Mouse (Mus musculus): ENCODE measurements around the gene Espn. TPM values are rescaled to one million over a fixed set of nuclear protein-coding genes. Genes with fewer than 3 reads are reported as not detected.

Gene Espn
- polyA plus RNA-seq, 1 experiment = 0.08 TPM

DNA sequence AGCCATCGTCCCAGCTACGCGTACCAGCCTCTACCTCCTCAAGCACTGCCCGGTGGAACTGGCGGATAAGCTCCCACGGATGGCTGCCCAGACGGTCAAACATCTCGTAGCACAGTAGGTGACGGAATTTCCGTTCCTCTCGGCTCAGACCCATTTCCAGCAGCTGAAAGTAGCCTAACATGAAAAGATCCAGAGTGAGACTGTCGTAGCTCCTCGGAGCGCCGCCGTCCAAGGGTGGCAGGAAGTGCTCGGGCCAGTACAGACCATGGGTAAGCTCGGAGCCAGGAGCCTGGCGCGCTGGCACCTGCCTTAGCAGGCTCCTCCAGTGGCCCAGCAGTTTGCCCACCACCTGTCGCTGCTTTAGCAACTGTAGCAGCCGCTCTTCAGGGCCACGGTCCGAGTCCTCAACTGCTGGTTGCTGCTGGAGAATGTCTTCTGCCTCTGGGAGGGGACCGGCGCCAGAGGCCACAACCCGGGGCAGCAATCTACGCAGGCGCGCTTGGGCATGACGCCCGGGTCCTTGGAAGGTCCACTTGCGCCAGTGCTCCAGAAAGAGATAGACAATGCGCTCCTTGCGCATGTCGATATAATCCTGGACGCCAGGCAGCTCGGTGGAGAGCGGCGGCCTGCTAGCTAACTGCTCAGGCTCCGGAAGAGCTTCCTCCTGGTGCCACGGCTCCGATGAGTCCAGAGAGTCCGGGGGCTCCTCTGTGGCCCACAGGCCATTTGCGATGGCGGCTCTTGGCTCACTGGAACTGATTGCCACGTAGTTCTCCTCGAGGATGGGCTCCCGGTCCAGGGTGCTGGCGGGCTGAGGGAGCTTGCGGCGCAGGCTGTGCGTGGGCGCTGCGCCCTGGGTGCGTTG is 26.8 kb downstream of the Espn start:
- H3K4me3 ChIP-seq (replicated peaks) = no peak overlapping the region

DNA sequence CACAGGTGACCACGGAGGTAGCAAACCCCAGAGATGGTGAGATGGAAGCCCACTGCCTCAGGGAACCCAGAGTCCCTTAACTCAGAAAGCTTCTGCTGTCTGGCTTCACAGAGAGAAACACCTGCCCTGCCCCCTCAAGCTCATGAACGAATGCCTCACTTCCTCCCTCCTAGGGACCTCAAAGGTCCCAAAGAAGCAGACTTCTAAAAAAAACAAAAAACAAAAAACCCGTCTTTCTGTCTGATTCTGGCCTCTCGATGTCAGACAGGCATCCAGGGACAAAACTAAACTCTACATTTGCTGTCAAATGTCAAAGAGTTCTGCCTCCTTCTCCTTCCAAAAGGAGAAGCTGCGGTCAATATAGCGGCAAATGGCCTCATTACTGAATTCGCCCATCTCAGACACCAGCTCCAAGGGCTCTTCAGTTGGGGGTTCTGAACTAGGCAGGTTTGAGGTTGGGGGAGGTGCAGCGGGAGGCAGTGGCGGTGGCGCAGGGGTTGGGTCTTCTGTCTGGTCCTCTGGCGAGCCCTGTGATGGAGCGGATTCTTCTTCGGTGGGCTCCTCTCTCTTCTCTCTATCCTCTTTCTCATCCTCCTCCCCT is 27.7 kb downstream of the Espn start:
- TF ChIP-seq GATA1 (IDR thresholded peaks at IDR 0.05; ENCODE audit: low read length) (no peak), TAL1 (IDR thresholded peaks at IDR 0.05; ENCODE audit: low read length) (no peak)
- H3K36me3 ChIP-seq (ENCODE audit: control insufficient read depth) = no peaks in the 10 kb centered on the region
- H3K4me1 ChIP-seq (ENCODE audit: control insufficient read depth) = peaks cover 14% of the 10 kb centered on the region
- peaks cover 20% of the 10 kb centered on the region for H3K9me3 ChIP-seq (ENCODE audit: control insufficient read depth, low read length)
- no peak overlapping the region for H3K4me3 ChIP-seq (replicated peaks)
- H3K27me3 ChIP-seq (ENCODE audit: control insufficient read depth) = peaks cover 100% of the 10 kb centered on the region

More for the DNA sequence above, 26.8 kb downstream of the Espn start:
- Histone ChIP-seq H3K27me3 (ENCODE audit: control insufficient read depth) (peaks cover 100% of the 10 kb centered on the region), H3K9me3 (ENCODE audit: control insufficient read depth, low read length) (peaks cover 18% of the 10 kb centered on the region), H3K4me1 (ENCODE audit: control insufficient read depth) (peaks cover 7% of the 10 kb centered on the region), H3K36me3 (ENCODE audit: control insufficient read depth) (no peaks in the 10 kb centered on the region)
- TF ChIP-seq TAL1 (IDR thresholded peaks at IDR 0.05; ENCODE audit: low read length) (no peak), GATA1 (IDR thresholded peaks at IDR 0.05; ENCODE audit: low read length) (no peak)

DNA sequence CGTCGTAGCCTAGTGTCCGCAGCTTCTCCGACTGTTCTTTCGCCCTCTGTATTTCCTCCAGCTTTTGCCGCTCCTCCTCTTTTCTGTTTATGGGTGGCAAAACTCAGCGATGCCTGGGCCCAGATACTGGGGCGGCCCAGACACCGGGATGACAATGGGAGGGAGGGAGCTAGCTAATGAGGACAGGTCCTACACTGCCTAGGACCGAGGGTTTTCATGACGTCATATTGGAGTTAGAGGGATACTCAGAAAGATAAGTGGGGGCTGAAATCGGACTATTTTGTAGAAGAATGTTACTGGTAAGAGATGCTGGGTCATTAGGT is 31.0 kb downstream of the Espn start:
- Histone ChIP-seq H3K4me1 (ENCODE audit: control insufficient read depth) (peaks cover 19% of the 10 kb centered on the region), H3K9me3 (ENCODE audit: control insufficient read depth, low read length) (peaks cover 10% of the 10 kb centered on the region; the same call in 1 of the 2 replicates), H3K36me3 (ENCODE audit: control insufficient read depth) (no peaks in the 10 kb centered on the region), H3K27me3 (ENCODE audit: control insufficient read depth) (peaks cover 100% of the 10 kb centered on the region), H3K4me3 (replicated peaks) (no peak overlapping the region)
- TF ChIP-seq TAL1 (IDR thresholded peaks at IDR 0.05; ENCODE audit: low read length) = no peak
- TF ChIP-seq GATA1 (IDR thresholded peaks at IDR 0.05; ENCODE audit: low read length) = no peak

DNA sequence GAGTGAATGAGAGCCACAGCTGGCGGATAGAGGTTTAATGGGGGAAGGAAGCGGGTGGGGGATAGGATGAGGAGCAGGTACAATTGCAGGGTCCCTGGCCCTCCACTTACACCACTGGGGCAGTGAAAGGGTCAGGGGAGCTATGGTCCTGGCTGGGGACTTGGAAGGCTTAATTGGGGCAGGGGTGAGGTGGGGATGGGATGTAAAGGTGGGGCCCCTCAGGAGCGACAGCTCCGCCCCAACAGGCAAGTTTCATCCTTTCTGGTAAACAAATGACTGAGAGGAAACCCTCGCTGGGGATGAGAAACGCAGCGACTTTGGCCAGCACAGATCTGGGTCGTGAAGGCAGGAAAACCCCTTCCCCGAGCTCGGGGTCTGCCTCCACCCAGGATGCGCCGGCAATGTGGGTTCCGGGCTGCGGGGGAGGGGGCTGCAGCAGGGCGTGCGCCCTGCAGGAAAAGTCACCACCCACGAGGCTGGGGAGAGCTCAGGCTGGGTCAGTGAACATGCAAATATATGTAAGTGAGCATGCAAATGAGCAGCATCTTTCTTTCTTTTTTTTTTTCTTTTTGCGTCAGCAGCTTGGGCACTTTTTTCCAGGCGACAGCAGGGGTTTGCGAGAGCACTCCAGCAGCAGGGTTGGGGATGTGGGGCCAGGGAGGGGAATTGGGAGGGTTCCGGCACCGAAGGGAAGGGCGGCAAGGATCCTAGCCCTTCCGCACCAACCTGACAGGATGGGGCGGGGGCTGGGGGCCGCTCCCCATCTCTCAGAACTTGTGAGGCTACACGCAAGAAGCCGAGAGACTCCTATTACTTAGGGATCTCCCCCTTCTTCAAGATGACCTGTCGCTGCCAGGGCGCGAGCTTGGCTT is 31.6 kb downstream of the Espn start:
- Histone ChIP-seq H3K4me3 (replicated peaks) (no peak overlapping the region), H3K4me1 (ENCODE audit: control insufficient read depth) (peaks cover 25% of the 10 kb centered on the region)
- TF ChIP-seq TAL1 (IDR thresholded peaks at IDR 0.05; ENCODE audit: low read length) (no peak), GATA1 (IDR thresholded peaks at IDR 0.05; ENCODE audit: low read length) (no peak)

DNA sequence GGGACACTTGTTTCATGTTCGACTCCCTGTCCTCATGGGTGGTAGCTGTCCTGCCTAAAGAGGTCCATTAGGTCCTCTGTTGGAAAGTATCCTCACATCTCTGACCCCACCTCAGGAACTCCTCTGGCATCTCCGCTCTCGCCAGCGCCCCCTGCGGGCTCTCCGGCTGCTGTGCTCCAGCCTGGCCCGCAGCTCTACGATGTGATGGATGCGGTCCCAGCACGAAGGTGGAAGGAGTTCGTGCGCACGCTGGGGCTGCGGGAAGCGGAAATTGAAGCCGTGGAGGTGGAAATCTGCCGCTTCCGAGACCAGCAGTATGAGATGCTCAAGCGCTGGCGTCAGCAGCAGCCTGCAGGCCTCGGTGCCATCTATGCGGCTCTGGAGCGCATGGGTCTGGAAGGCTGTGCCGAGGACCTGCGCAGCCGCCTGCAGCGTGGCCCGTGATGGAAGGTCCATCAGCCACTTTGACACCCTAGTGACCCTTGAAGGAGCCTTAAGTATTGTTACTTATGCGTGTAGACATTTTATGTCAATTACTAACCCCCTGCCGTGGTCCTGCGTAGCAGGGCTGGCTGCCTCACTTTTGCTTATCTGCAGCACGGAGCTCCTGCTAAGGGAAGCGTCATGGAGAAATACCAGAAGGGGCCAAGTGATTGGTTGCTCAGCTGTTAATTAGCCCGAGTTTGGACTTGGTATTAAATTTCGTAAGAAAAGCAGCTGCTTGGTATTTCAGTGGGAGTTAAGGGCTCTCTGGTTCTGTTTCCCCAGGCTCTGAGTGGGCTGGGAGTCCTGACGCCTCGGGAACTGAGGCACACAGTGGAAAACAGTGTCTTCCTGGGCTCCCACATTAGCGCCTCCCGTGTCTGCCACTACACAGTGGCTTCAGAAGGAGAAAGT is 32.5 kb downstream of the Espn start:
- Histone ChIP-seq H3K4me3 (replicated peaks) (no peak overlapping the region), H3K4me1 (ENCODE audit: control insufficient read depth) (peaks cover 33% of the 10 kb centered on the region), H3K9me3 (ENCODE audit: control insufficient read depth, low read length) (peaks cover 2% of the 10 kb centered on the region), H3K36me3 (ENCODE audit: control insufficient read depth) (peaks cover 5% of the 10 kb centered on the region), H3K27me3 (ENCODE audit: control insufficient read depth) (peaks cover 100% of the 10 kb centered on the region)
- TF ChIP-seq TAL1 (IDR thresholded peaks at IDR 0.05; ENCODE audit: low read length) (no peak), GATA1 (IDR thresholded peaks at IDR 0.05; ENCODE audit: low read length) (no peak)

More for the DNA sequence above, 31.6 kb downstream of the Espn start:
- peaks cover 100% of the 10 kb centered on the region for H3K27me3 ChIP-seq (ENCODE audit: control insufficient read depth)
- H3K9me3 ChIP-seq (ENCODE audit: control insufficient read depth, low read length) = peaks cover 6% of the 10 kb centered on the region; the same call in 1 of the 2 replicates
- no peaks in the 10 kb centered on the region for H3K36me3 ChIP-seq (ENCODE audit: control insufficient read depth)

DNA sequence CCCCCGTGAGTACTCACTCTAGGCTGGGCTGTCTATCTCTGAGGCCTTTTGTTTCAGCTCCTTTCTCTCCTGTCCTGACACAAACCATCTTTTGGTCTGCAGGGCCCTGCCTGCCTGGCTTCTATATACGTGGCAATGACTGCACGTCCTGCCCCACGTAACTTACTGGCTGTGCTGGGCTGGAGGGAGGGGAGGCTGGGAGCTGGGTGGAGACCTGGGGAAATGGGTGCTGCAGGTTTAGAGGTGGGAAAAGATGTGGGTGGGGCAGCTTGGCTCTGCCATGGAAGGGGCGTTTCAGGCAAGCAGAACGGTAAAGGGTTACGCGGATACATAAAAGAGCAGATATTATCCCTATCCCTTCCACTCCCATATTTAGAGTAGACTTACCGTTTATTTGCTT is 34.6 kb downstream of the Espn start:
- Histone ChIP-seq H3K9me3 (ENCODE audit: control insufficient read depth, low read length) (peaks cover 11% of the 10 kb centered on the region), H3K4me1 (ENCODE audit: control insufficient read depth) (peaks cover 38% of the 10 kb centered on the region), H3K27me3 (ENCODE audit: control insufficient read depth) (peaks cover 85% of the 10 kb centered on the region), H3K4me3 (replicated peaks) (no peak overlapping the region), H3K36me3 (ENCODE audit: control insufficient read depth) (peaks cover 26% of the 10 kb centered on the region)
- TF ChIP-seq GATA1 (IDR thresholded peaks at IDR 0.05; ENCODE audit: low read length) (no peak), TAL1 (IDR thresholded peaks at IDR 0.05; ENCODE audit: low read length) (no peak)

DNA sequence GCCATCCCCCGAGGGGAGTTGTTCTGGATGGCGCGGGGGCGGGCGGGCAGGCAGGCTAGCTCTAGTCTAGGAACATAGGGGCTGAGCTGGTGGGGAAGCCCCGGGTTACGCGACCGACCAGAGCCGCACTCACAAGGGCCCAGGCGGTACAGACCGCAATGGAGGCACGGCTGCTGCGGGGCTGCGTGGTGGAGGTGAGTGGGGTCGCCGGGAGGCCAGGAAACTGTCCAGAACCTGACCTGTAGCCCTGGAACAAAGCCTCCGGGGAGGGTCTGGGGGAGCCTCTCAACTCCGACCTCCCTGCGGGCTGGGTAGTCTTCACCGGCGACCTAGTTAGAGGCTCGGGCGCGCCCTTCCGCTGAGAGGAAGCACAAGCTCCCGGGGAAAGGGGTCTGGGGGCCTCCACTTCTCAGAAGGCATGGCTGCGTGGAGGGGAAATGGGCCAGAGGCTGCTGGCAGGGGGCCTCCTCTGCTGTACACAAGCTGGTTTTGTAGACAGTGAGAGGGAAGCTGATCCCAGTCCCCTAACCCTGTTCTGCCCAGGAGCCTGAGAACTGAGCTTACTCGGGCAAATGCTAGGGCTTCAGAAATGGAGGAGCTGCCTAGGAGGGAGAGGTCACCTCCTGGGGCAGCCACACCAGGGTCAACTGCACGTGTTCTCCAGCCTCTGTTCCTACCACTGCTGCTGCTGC is 36.1 kb downstream of the Espn start, which contains the start of gene Tnfrsf25:
TSS of gene Tnfrsf25 (plus strand) at position 14 of the 692 bp plus-strand sequence.
- no peak within 1 kb of the TSS for H3K4me3 ChIP-seq (replicated peaks)
- no peak for TF ChIP-seq GATA1 (IDR thresholded peaks at IDR 0.05; ENCODE audit: low read length)
- TF ChIP-seq TAL1 (IDR thresholded peaks at IDR 0.05; ENCODE audit: low read length) = no peak
- peaks cover 52% of the 10 kb centered on the region for H3K4me1 ChIP-seq (ENCODE audit: control insufficient read depth)
- peaks cover 11% of the 10 kb centered on the region for H3K9me3 ChIP-seq (ENCODE audit: control insufficient read depth, low read length)
- peaks cover 70% of the 10 kb centered on the region for H3K27me3 ChIP-seq (ENCODE audit: control insufficient read depth)
- H3K36me3 ChIP-seq (ENCODE audit: control insufficient read depth) = peaks cover 41% of the 10 kb centered on the region

Data from erythroblast, embryonic 14.5 days (primary cell).